Mouse (Mus musculus): ENCODE measurements around the gene Azin2.

- TF ChIP-seq CTCF (IDR thresholded peaks at IDR 0.05; ENCODE audit: low read depth, low read length) = no peak
- TF ChIP-seq POLR2A (IDR thresholded peaks at IDR 0.05; ENCODE audit: insufficient read depth, low read length) = no peak
Measured at GRCm38 (mm10) chr4:128981833-128982180, 19.6 kb upstream of the Azin2 start.

All from ES-Bruce4 (cell line).